Mouse (Mus musculus): ENCODE measurements around the gene Ttc36.

DNA sequence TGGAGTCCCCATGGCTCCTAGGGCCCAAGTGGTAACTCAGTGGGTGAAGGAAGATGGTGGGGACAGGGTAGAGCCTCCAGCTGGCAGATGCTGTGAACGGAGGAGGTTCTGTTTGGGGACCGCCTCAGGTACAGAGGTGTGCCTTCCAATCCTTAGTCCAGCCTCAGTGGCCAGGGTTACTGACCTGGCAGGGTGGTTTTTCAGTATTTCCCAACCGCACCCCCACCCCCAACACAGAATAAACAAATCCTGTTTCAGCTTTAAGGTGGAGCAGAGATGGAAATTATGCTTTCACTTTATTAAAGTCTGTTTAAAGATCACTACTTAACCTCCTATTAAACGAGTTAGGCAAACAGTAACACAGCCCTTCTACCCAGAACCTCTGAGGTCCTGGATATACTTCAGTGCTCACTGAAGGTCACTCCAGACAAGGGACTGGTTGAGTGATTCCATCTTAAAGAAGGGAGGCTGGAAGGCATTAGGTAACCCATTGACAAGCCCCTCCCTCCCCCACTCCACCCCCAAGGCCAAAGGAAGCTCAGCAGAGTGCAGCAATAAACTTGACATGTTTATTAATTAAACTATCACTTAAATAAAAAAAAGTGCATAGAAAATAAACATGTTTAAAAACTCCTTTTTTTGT is at the start of gene Ttc36:
- TF ChIP-seq HCFC1 (IDR thresholded peaks at IDR 0.05; ENCODE audit: borderline replicate concordance, insufficient read depth, low read length) (no peak), ZNF384 (IDR thresholded peaks at IDR 0.05; ENCODE audit: low read depth, low read length) (no peak), MAFK (IDR thresholded peaks at IDR 0.05; ENCODE audit: insufficient read depth, low read depth, low read length) (no peak), ZC3H11A (IDR thresholded peaks at IDR 0.05; ENCODE audit: borderline replicate concordance, low read depth, low read length) (no peak)
